Mouse (Mus musculus) midbrain, embryonic 16.5 days (tissue): ENCODE measurements around the gene Wnt5b. TPM values are rescaled to one million over a fixed set of nuclear protein-coding genes. Genes with fewer than 3 reads are reported as not detected.
"Not testable (repeated sequence)": the region's sequence is repeated elsewhere in the genome, so short reads cannot be mapped to it uniquely, and the experiment has no call there.

Experiments used
- ATAC-seq: fragments of 200-750 bp; cut with Nextera tagmentation; 2 replicates; pipeline ENCODE4 v1.8.0; 2017; ENCODE audit warnings: moderate TSS enrichment
- H3K27ac ChIP-seq: fragments of 300-500 bp; sonication (generic); 2 replicates; pipeline ENCODE4 v1.5.1; 2014; ENCODE audit warnings: mild to moderate bottlenecking, low read length, mixed read lengths
- H3K27me3 ChIP-seq: fragments of 300-500 bp; sonication (generic); 2 replicates; pipeline ENCODE4 v1.6.1; 2014; ENCODE audit warnings: low read depth, low read length, mixed read lengths; ENCODE audit not compliant: control insufficient read depth, insufficient read depth
- H3K36me3 ChIP-seq: fragments of 300-500 bp; sonication (generic); 2 replicates; pipeline ENCODE4 v1.6.1; 2014; ENCODE audit warnings: mild to moderate bottlenecking, low read length, moderate library complexity, mixed read lengths; ENCODE audit not compliant: control insufficient read depth, insufficient read depth
- H3K4me1 ChIP-seq: fragments of 300-500 bp; sonication (generic); 2 replicates; pipeline ENCODE4 v1.6.1; 2014; ENCODE audit warnings: mild to moderate bottlenecking, low read length, mixed read lengths; ENCODE audit not compliant: control insufficient read depth, insufficient read depth
- H3K4me2 ChIP-seq: fragments of 300-500 bp; sonication (generic); 2 replicates; pipeline ENCODE4 v1.6.1; 2014; ENCODE audit warnings: mild to moderate bottlenecking, low read length, mixed read lengths
- H3K4me3 ChIP-seq: fragments of 300-500 bp; sonication (generic); 2 replicates; pipeline ENCODE4 v1.5.1; 2014; ENCODE audit warnings: low read depth, mild to moderate bottlenecking, low read length, moderate library complexity, mixed read lengths
- H3K9ac ChIP-seq: fragments of 300-500 bp; sonication (generic); 2 replicates; pipeline ENCODE4 v1.6.1; 2014; ENCODE audit warnings: low read depth, low read length, mixed read lengths
- H3K9me3 ChIP-seq: fragments of 300-500 bp; sonication (generic); replicated peaks from 2 replicates; pipeline ENCODE4 v1.6.1; 2014; ENCODE audit warnings: mild to moderate bottlenecking, low read length, mixed read lengths; ENCODE audit not compliant: control insufficient read depth, poor library complexity, severe bottlenecking
- WGBS: fragments of 180-500 bp; shearing (Covaris S2); extraction: QIAGEN DNeasy Blood & Tissue Kit; methylation state at CpG from one replicate; pipeline ENCODE4 v1.1.7; 2014; 5-methylcytosine and 5-hydroxymethylcytosine counted together
- polyA plus RNA-seq: library from polyadenylated mRNA; unstranded; fragments of >200 nt; fragmentation: Nextera tagmentation; extraction: Ambion mirVana; gene quantifications from 2 replicates; pipeline ENCODE4 v1.2.1, GENCODE M21; 2015

Wnt5b gene
- polyA plus RNA-seq, 1 experiment from 2014 or later: 1.6 TPM

- H3K9ac ChIP-seq: peak overlapping the region; percentile 50
- H3K4me1 ChIP-seq: peaks cover 39% of the 10 kb centered on the region
These were observed 61.1 kb downstream of the Wnt5b start for GRCm38 (mm10) chr6:119482958-119483600.

GRCm38 (mm10) chr6:119481741-119482390 is 62.3 kb downstream of the Wnt5b start:
- not testable (repeated sequence) for H3K27me3 ChIP-seq, H3K9me3 ChIP-seq, H3K36me3 ChIP-seq, ATAC-seq, H3K27ac ChIP-seq
- H3K4me3 ChIP-seq: peak overlapping the region; percentile 38
- H3K9ac ChIP-seq: peak overlapping the region; percentile 49
- H3K4me2 ChIP-seq: peak overlapping the region; percentile 99
- peaks cover 43% of the 10 kb centered on the region for H3K4me1 ChIP-seq
- 4% methylated on average over 10 of the region's 10 CpGs for WGBS

More at GRCm38 (mm10) chr6:119482958-119483600, 61.1 kb downstream of the Wnt5b start:
- H3K4me3 ChIP-seq: peak overlapping the region; percentile 22
- WGBS: 24% methylated on average over 16 of the region's 16 CpGs
- H3K9me3 ChIP-seq: no peaks in the 10 kb centered on the region
- H3K4me2 ChIP-seq: peak overlapping the region; percentile 55
- ATAC-seq: no peak
- no peaks in the 10 kb centered on the region; the same call in 1 of the 2 replicates for H3K36me3 ChIP-seq
- no peak overlapping the region for H3K27ac ChIP-seq
- no peaks in the 10 kb centered on the region for H3K27me3 ChIP-seq

GRCm38 (mm10) chr6:119480706-119481331 is 63.3 kb downstream of the Wnt5b start:
- H3K4me1 ChIP-seq: peaks cover 43% of the 10 kb centered on the region
- WGBS: under 1% methylated on average over 33 of the region's 33 CpGs
- peak overlapping the region; percentile 99 for H3K4me2 ChIP-seq
- peak overlapping the region; percentile 86 for H3K4me3 ChIP-seq
- H3K27me3 ChIP-seq: no peaks in the 10 kb centered on the region
- no peaks in the 10 kb centered on the region; the same call in 1 of the 2 replicates for H3K36me3 ChIP-seq
- ATAC-seq: peak; percentile 11; the same call in 1 of the 2 replicates
- H3K9ac ChIP-seq: peak overlapping the region; percentile 94
- H3K9me3 ChIP-seq: no peaks in the 10 kb centered on the region
- peak overlapping the region; percentile 100 for H3K27ac ChIP-seq

- Histone ChIP-seq H3K9ac (peak overlapping the region; percentile 94), H3K4me2 (peak overlapping the region; percentile 99), H3K4me1 (peaks cover 41% of the 10 kb centered on the region), H3K27ac (peak overlapping the region; percentile 100), H3K27me3 (no peaks in the 10 kb centered on the region), H3K4me3 (peak overlapping the region; percentile 86), H3K36me3 (no peaks in the 10 kb centered on the region; the same call in 1 of the 2 replicates), H3K9me3 (no peaks in the 10 kb centered on the region)
- peak; percentile 33 for ATAC-seq
- under 1% methylated on average over 68 of the region's 70 CpGs for WGBS
These were observed 64.1 kb downstream of the Wnt5b start for GRCm38 (mm10) chr6:119479876-119480705.

- Histone ChIP-seq H3K4me1 (peaks cover 40% of the 10 kb centered on the region), H3K4me3 (peak within 1 kb of the TSS; percentile 86), H3K36me3 (no peaks in the 10 kb centered on the region; the same call in 1 of the 2 replicates), H3K9me3 (no peaks in the 10 kb centered on the region), H3K4me2 (peak within 1 kb of the TSS; percentile 99), H3K27me3 (no peaks in the 10 kb centered on the region), H3K27ac (peak within 1 kb of the TSS; percentile 100), H3K9ac (peak within 1 kb of the TSS; percentile 94)
- peak; percentile 88 for ATAC-seq
- WGBS: under 1% methylated on average over 54 of the region's 101 CpGs
These were observed 64.7 kb downstream of the Wnt5b start, which contains the start of gene Fbxl14 for GRCm38 (mm10) chr6:119479343-119479875. Gene Fbxl14 (plus strand): TSS chr6:119479668.

- peak overlapping the region; percentile 86 for H3K4me3 ChIP-seq
- peak overlapping the region; percentile 94 for H3K9ac ChIP-seq
- H3K36me3 ChIP-seq: no peaks in the 10 kb centered on the region
- H3K27ac ChIP-seq: peak overlapping the region; percentile 100
- H3K4me2 ChIP-seq: peak overlapping the region; percentile 72
- no peaks in the 10 kb centered on the region for H3K27me3 ChIP-seq
- H3K4me1 ChIP-seq: peaks cover 33% of the 10 kb centered on the region
- no peaks in the 10 kb centered on the region for H3K9me3 ChIP-seq
- WGBS: 2% methylated on average over 49 of the region's 49 CpGs
- ATAC-seq: peak; percentile 92
These were observed 65.4 kb downstream of the Wnt5b start for GRCm38 (mm10) chr6:119478560-119479342.

DNA sequence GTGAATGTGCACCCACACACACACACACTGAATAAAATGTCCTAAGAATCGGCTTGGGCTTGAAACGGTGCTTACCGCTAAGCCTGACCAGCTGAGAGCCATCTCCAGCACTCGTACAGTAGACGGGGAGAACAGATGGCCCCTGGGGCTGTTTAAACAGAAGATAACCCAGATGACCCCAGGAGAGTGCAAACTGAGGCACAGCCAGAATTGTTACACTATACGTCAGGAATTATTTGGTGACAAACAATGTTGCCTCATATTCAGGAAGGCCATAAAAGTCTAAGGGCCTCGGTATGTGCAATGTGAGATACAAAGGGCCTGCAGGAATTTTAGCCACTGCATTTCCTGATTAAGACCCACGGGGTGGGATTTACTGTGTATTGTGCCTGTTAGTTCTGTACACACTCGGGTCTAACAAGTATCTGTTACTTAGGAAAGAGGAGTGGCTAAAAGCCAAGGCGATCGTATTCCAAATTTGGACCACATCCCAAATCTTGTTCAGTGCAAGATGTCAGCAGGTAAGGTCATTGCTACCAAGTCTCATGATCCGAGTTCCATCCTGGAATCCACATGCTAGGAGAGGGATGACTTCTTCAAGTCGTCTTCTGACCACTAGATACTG is 66.3 kb downstream of the Wnt5b start:
- H3K27me3 ChIP-seq: no peaks in the 10 kb centered on the region
- ATAC-seq: no peak
- H3K9ac ChIP-seq: no peak overlapping the region
- WGBS: 58% methylated on average over 13 of the region's 13 CpGs
- H3K4me1 ChIP-seq: peaks cover 24% of the 10 kb centered on the region
- no peak overlapping the region for H3K4me2 ChIP-seq
- no peaks in the 10 kb centered on the region for H3K9me3 ChIP-seq
- no peak overlapping the region for H3K27ac ChIP-seq
- no peaks in the 10 kb centered on the region for H3K36me3 ChIP-seq
- H3K4me3 ChIP-seq: no peak overlapping the region
